Mouse (Mus musculus) limb, embryonic 14.5 days (tissue): ENCODE measurements around the gene Piwil1. TPM values are rescaled to one million over a fixed set of nuclear protein-coding genes. Genes with fewer than 3 reads are reported as not detected.

Experiments
- ATAC-seq: fragments of 200-750 bp; cut with Nextera tagmentation; 2 replicates; pipeline ENCODE4 v1.8.0; 2017; ENCODE audit warnings: low read depth, moderate number of reproducible peaks, moderate TSS enrichment; ENCODE audit not compliant: low FRiP score
- DNase-seq: peaks from one replicate; pipeline ENCODE4 v3.0.0-alpha.2; 2015; ENCODE audit warnings: low spot score
- H3K27ac ChIP-seq: fragments of 300-500 bp; sonication (generic); replicated peaks from 2 replicates; pipeline ENCODE4 v1.5.1; 2014; ENCODE audit warnings: low read depth, mild to moderate bottlenecking, low read length, moderate library complexity, mixed read lengths
- H3K27me3 ChIP-seq: fragments of 300-500 bp; sonication (generic); 2 replicates; pipeline ENCODE4 v1.6.1; 2014; ENCODE audit warnings: low read length, mixed read lengths; ENCODE audit not compliant: control insufficient read depth, insufficient read depth
- H3K36me3 ChIP-seq: fragments of 300-500 bp; sonication (generic); 2 replicates; pipeline ENCODE4 v1.6.1; 2014; ENCODE audit warnings: mild to moderate bottlenecking, low read length, moderate library complexity, mixed read lengths; ENCODE audit not compliant: control insufficient read depth, insufficient read depth
- H3K4me1 ChIP-seq: fragments of 300-500 bp; sonication (generic); 2 replicates; pipeline ENCODE4 v1.6.1; 2014; ENCODE audit warnings: antibody characterized with exemption, low read length, mixed read lengths; ENCODE audit not compliant: control insufficient read depth, insufficient read depth
- H3K4me2 ChIP-seq: fragments of 300-500 bp; sonication (generic); replicated peaks from 2 replicates; pipeline ENCODE4 v1.6.1; 2014; ENCODE audit warnings: low read depth, mild to moderate bottlenecking, low read length, moderate library complexity; ENCODE audit not compliant: severe bottlenecking
- H3K4me3 ChIP-seq: fragments of 300-500 bp; sonication (generic); replicated peaks from 2 replicates; pipeline ENCODE4 v1.5.1; 2014; ENCODE audit warnings: low read length
- H3K9ac ChIP-seq: fragments of 300-500 bp; sonication (generic); 2 replicates; pipeline ENCODE4 v1.6.1; 2014; ENCODE audit warnings: mild to moderate bottlenecking, low read depth, low read length, moderate library complexity; ENCODE audit not compliant: severe bottlenecking
- H3K9me3 ChIP-seq: fragments of 300-500 bp; sonication (generic); 2 replicates; pipeline ENCODE4 v1.6.1; 2016; ENCODE audit warnings: low read length; ENCODE audit not compliant: control insufficient read depth
- POLR2A ChIP-seq: fragments of 200-500 bp; IDR thresholded peaks from 2 replicates; pipeline ENCODE4 v1.8.0; 2012; ENCODE audit warnings: inconsistent platforms, mild to moderate bottlenecking, moderate library complexity, borderline replicate concordance; ENCODE audit not compliant: insufficient read depth, insufficient read length; ENCODE audit errors: extremely low read depth
- WGBS: fragments of 180-500 bp; shearing (Covaris S2); extraction: QIAGEN DNeasy Blood & Tissue Kit; methylation state at CpG from one replicate; pipeline ENCODE4 v1.1.7; 2014; 5-methylcytosine and 5-hydroxymethylcytosine counted together
- polyA plus RNA-seq, 2 experiments: library from polyadenylated mRNA; depleted of rRNA in 1 of 2; stranded (reverse) in 1 of 2; unstranded in 1 of 2; fragments of >200 nt; fragmentation: Nextera tagmentation in 1 of 2; extraction: Ambion mirVana in 1 of 2; gene quantifications; 2 replicates each; pipeline versions ENCODE4 v1.2.1 to v1.2.3; 2012 to 2014

The Piwil1 gene
- polyA plus RNA-seq, 2 experiments: 0.03 TPM; not detected in 1

- DNase-seq: no peak
- no peak overlapping the region for H3K9ac ChIP-seq
- H3K27ac ChIP-seq: no peak overlapping the region
- H3K27me3 ChIP-seq: no peaks in the 10 kb centered on the region
- no peaks in the 10 kb centered on the region for H3K36me3 ChIP-seq
- 70% methylated on average over 5 of the region's 5 CpGs for WGBS
- no peak overlapping the region for H3K4me2 ChIP-seq
- TF ChIP-seq POLR2A: no peak
- no peak overlapping the region for H3K4me3 ChIP-seq
- ATAC-seq: no peak
- no peaks in the 10 kb centered on the region for H3K4me1 ChIP-seq
- H3K9me3 ChIP-seq: no peaks in the 10 kb centered on the region
These were observed 27.0 kb downstream of the Piwil1 start for GRCm38 (mm10) chr5:128729341-128729740.

GRCm38 (mm10) chr5:128730634-128731033 lies 28.3 kb downstream of the Piwil1 start:
- WGBS: 47% methylated on average over 5 of the region's 5 CpGs
- no peak for TF ChIP-seq POLR2A
- Histone ChIP-seq H3K9ac (no peak overlapping the region), H3K27me3 (no peaks in the 10 kb centered on the region), H3K27ac (no peak overlapping the region), H3K4me1 (no peaks in the 10 kb centered on the region), H3K4me2 (no peak overlapping the region), H3K4me3 (no peak overlapping the region), H3K9me3 (no peaks in the 10 kb centered on the region), H3K36me3 (no peaks in the 10 kb centered on the region)
- no peak for ATAC-seq
- peak; percentile 5 for DNase-seq

DNA sequence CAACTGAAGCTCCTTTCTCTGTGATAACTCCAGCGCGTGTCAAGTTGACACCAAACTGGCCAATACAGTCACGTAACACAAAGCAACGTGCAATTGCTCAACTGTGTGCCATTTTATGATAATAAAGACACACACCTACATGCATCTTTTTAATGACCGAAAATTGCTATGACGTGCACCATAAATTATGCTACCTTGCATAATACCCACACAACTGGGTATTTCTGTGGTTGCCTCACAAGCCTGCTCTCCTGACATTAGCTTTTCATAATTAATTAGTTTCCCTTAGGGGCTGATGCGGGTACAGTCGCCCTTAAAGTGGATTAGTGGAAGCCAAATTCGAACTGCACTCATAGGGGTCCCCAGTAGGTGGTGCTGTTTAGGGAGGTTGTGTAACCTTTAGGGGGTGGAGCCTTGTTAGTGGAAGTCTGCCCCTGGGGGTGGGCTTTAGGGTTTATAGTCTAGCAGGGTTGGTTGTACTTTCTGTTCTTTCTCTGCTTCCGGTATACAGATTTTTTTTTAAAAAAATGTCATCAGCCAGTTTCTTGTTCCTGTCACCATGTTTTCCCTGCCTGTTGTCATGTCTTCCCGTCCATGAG lies 30.2 kb downstream of the Piwil1 start:
- Histone ChIP-seq H3K4me3 (no peak overlapping the region), H3K36me3 (no peaks in the 10 kb centered on the region), H3K27me3 (no peaks in the 10 kb centered on the region), H3K27ac (no peak overlapping the region), H3K9ac (no peak overlapping the region), H3K4me2 (no peak overlapping the region), H3K4me1 (no peaks in the 10 kb centered on the region), H3K9me3 (no peaks in the 10 kb centered on the region)
- TF ChIP-seq POLR2A: no peak
- DNase-seq: no peak
- WGBS: 64% methylated on average over 11 of the region's 11 CpGs
- no peak for ATAC-seq

DNA sequence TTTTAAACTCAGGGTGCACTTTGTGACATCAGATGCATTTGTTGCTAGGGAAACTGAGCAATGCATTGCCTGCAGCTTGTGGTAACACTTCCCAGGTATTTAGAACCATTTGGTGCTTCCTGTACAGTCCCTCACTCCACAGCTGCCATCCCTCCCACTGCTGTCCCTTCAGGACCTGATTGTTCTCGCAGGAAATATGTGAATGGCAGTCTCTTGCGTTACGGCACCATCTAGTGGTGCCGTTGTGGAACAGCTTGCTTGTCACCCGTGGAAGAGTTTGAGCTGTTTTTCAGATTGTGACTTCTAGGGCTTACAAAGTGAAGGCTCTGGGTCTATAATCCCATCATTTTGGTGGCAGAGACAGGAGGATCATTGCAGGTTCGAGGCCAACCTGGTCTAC lies 31.6 kb downstream of the Piwil1 start:
- 3% methylated on average over 6 of the region's 6 CpGs for WGBS
- Histone ChIP-seq H3K4me2 (no peak overlapping the region), H3K9ac (no peak overlapping the region), H3K36me3 (no peaks in the 10 kb centered on the region), H3K4me1 (no peaks in the 10 kb centered on the region), H3K9me3 (no peaks in the 10 kb centered on the region), H3K27me3 (no peaks in the 10 kb centered on the region), H3K27ac (no peak overlapping the region), H3K4me3 (no peak overlapping the region)
- ATAC-seq (no peak), DNase-seq (peak; percentile 75)
- TF ChIP-seq POLR2A: no peak

- WGBS: 79% methylated on average over 22 of the region's 22 CpGs
- DNase-seq (no peak), ATAC-seq (no peak)
- Histone ChIP-seq H3K27ac (no peak overlapping the region), H3K4me3 (no peak overlapping the region), H3K9me3 (no peaks in the 10 kb centered on the region), H3K4me1 (no peaks in the 10 kb centered on the region), H3K36me3 (no peaks in the 10 kb centered on the region), H3K27me3 (no peaks in the 10 kb centered on the region), H3K4me2 (no peak overlapping the region), H3K9ac (no peak overlapping the region)
- TF ChIP-seq POLR2A: no peak
These were observed 33.6 kb downstream of the Piwil1 start for GRCm38 (mm10) chr5:128735921-128736320.
